Mouse (Mus musculus) midbrain, postnatal 0 days (tissue): ENCODE results near the gene Ift81. TPM values are rescaled to one million over a fixed set of nuclear protein-coding genes. Genes with fewer than 3 reads are reported as not detected.
A peak's percentile ranks its signal among the peaks of the same experiment; 100 is the strongest.

Experiments
- ATAC-seq: fragments of 200-750 bp; cut with Nextera tagmentation; 2 replicates; pipeline ENCODE4 v1.8.0; 2017; ENCODE audit warnings: moderate number of reproducible peaks, mild to moderate bottlenecking, moderate TSS enrichment, moderate library complexity; ENCODE audit not compliant: low FRiP score
- DNase-seq: peaks from one replicate; pipeline ENCODE4 v3.0.0-alpha.2; 2015; ENCODE audit warnings: low spot score
- H3K27ac ChIP-seq: fragments of 300-500 bp; sonication (generic); 2 replicates; pipeline ENCODE4 v1.5.1; 2014; ENCODE audit warnings: low read depth, mild to moderate bottlenecking, low read length, mixed read lengths
- H3K27me3 ChIP-seq: fragments of 300-500 bp; sonication (generic); 2 replicates; pipeline ENCODE4 v1.6.1; 2014; ENCODE audit warnings: low read length, control low read depth, mixed read lengths; ENCODE audit not compliant: insufficient read depth
- H3K36me3 ChIP-seq: fragments of 300-500 bp; sonication (generic); 2 replicates; pipeline ENCODE4 v1.6.1; 2014; ENCODE audit warnings: low read length, control low read depth, mixed read lengths; ENCODE audit not compliant: insufficient read depth
- H3K4me1 ChIP-seq: fragments of 300-500 bp; sonication (generic); 2 replicates; pipeline ENCODE4 v1.6.1; 2014; ENCODE audit warnings: mild to moderate bottlenecking, control low read depth, antibody characterized with exemption, low read length, mixed read lengths; ENCODE audit not compliant: insufficient read depth
- H3K4me2 ChIP-seq: fragments of 300-500 bp; sonication (generic); 2 replicates; pipeline ENCODE4 v1.6.1; 2014; ENCODE audit warnings: low read depth, mild to moderate bottlenecking, low read length, mixed read lengths; ENCODE audit not compliant: poor library complexity, severe bottlenecking
- H3K4me3 ChIP-seq: fragments of 300-500 bp; sonication (generic); 2 replicates; pipeline ENCODE4 v1.5.1; 2014; ENCODE audit warnings: low read depth, mild to moderate bottlenecking, low read length, moderate library complexity
- H3K9ac ChIP-seq: fragments of 300-500 bp; sonication (generic); replicated peaks from 2 replicates; pipeline ENCODE4 v1.6.1; 2014; ENCODE audit warnings: mild to moderate bottlenecking, low read length, moderate library complexity, mixed read lengths; ENCODE audit not compliant: poor library complexity, severe bottlenecking
- H3K9me3 ChIP-seq: fragments of 300-500 bp; sonication (generic); 2 replicates; pipeline ENCODE4 v1.6.1; 2016; ENCODE audit warnings: low read length, control low read depth
- CTCF ChIP-seq: IDR thresholded peaks from 2 replicates; pipeline ENCODE4 v1.5.1; 2016; ENCODE audit warnings: antibody characterized with exemption, mild to moderate bottlenecking
- WGBS: fragments of 180-500 bp; shearing (Covaris S2); extraction: QIAGEN DNeasy Blood & Tissue Kit; methylation state at CpG from one replicate; pipeline ENCODE4 v1.1.7; 2014; 5-methylcytosine and 5-hydroxymethylcytosine counted together
- polyA plus RNA-seq: library from polyadenylated mRNA; unstranded; fragments of >200 nt; fragmentation: Nextera tagmentation; extraction: Ambion mirVana; gene quantifications from 2 replicates; pipeline ENCODE4 v1.2.1, GENCODE M21; 2015
- total RNA-seq: library from RNA; depleted of rRNA; stranded (reverse); fragments of >200 nt; gene quantifications from 2 replicates; pipeline ENCODE4 v1.2.3, GENCODE M21; 2014

Ift81 gene
- total and polyA plus RNA-seq, 2 experiments from 2014 or later, result 35.1 to 71.9 TPM

DNA sequence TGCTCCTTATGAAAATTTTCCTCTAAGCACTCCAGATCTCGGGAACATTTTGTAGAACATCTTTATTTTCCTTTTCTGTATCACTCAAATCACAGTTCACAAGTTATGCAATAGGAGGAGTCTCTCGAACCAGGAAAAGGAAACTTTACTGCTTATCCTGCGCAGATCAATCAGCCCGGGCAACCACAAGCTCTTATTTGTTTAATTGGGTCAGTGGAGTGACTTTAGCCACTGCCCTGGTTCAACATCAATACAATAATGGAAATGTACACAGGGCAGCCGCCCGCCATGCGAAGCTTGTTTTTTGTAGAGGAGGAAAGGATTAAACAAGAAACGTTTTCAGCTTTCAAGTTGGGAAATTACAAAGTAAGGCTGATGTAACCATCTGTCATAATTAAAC lies 72.4 kb downstream of the Ift81 start:
- TF ChIP-seq CTCF, result no peak
- Histone ChIP-seq H3K4me3 (no peak overlapping the region), H3K27me3 (no peaks in the 10 kb centered on the region), H3K9me3 (no peaks in the 10 kb centered on the region), H3K36me3 (no peaks in the 10 kb centered on the region), H3K9ac (no peak overlapping the region), H3K27ac (no peak overlapping the region), H3K4me2 (no peak overlapping the region), H3K4me1 (no peaks in the 10 kb centered on the region)
- DNase-seq, result no peak
- ATAC-seq, result no peak
- WGBS, result 89% methylated on average over 8 of the region's 8 CpGs

DNA sequence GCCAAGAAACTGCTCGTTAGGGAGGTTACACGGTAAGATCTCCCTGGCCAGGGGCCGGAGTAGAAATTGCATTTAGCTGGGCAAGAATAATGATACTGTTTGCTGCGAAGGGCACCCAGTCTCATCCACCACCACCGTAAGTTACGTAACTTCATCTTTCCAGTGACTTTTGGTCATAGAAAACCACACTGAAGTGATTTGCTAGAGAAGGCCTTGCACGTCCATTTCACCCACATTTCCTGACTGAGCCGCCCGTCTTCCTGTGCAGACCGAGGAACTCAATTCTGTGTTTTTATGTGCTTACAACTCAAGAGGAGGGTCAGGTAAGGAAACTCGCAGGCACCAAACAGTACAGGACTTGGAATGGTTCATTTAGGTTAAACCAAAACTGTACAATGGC lies 76.2 kb downstream of the Ift81 start:
- H3K4me1 ChIP-seq, result no peaks in the 10 kb centered on the region
- no peak for ATAC-seq
- 94% methylated on average over 11 of the region's 11 CpGs for WGBS
- H3K36me3 ChIP-seq, result no peaks in the 10 kb centered on the region; the same call in 1 of the 2 replicates
- H3K27ac ChIP-seq, result no peak overlapping the region
- no peak overlapping the region for H3K9ac ChIP-seq
- no peak for TF ChIP-seq CTCF
- no peak overlapping the region for H3K4me3 ChIP-seq
- no peak overlapping the region for H3K4me2 ChIP-seq
- H3K27me3 ChIP-seq, result no peaks in the 10 kb centered on the region
- no peaks in the 10 kb centered on the region for H3K9me3 ChIP-seq
- DNase-seq, result no peak

DNA sequence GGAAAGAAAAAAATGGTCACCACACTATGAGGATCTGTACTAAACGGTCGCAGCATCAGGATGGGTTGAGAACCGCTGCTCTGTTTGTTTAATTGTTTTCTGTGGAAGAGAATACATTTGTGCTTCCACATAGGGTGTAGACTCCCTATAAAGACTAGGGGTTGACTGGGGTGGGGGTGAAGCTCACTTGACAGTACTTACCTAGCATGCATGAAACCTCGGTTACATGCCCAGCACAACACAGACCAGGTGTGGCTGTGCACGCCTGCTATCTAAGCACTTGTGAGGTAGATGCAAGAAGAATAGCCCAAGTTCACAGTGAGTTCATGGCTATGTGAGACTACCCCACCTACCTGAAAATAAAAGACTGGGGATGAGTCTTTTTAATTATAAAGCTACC lies 76.7 kb downstream of the Ift81 start:
- H3K4me1 ChIP-seq, result no peaks in the 10 kb centered on the region
- no peak overlapping the region for H3K4me2 ChIP-seq
- 98% methylated on average over 5 of the region's 5 CpGs for WGBS
- TF ChIP-seq CTCF, result no peak
- no peak for DNase-seq
- no peak overlapping the region for H3K9ac ChIP-seq
- no peaks in the 10 kb centered on the region for H3K9me3 ChIP-seq
- no peaks in the 10 kb centered on the region; the same call in 1 of the 2 replicates for H3K36me3 ChIP-seq
- no peak for ATAC-seq
- H3K4me3 ChIP-seq, result no peak overlapping the region
- no peak overlapping the region for H3K27ac ChIP-seq
- H3K27me3 ChIP-seq, result no peaks in the 10 kb centered on the region

DNA sequence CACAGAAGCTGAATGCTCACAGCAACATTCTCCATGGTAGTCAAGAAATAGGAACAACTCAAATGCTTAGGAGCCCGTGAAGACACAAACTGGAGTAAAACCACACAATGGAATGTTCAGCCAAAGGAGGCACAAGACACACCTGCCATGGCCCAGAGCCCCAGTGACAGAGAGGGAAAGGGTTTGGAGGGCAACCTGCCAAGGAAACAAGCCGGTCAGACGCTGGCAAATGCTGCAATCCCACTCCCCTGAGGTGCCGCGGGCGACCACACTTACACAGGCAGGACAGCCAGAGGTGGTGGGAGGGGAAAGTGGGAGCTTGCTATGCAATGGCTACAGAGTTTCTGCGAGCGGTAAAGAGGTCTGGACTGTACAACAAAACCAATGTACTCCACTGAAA lies 80.4 kb downstream of the Ift81 start:
- TF ChIP-seq CTCF, result no peak
- Histone ChIP-seq H3K36me3 (no peaks in the 10 kb centered on the region; the same call in 1 of the 2 replicates), H3K27ac (no peak overlapping the region), H3K4me2 (no peak overlapping the region), H3K4me3 (no peak overlapping the region), H3K9me3 (no peaks in the 10 kb centered on the region), H3K4me1 (no peaks in the 10 kb centered on the region), H3K9ac (no peak overlapping the region), H3K27me3 (no peaks in the 10 kb centered on the region)
- ATAC-seq (no peak), DNase-seq (no peak)
- 73% methylated on average over 8 of the region's 8 CpGs for WGBS

DNA sequence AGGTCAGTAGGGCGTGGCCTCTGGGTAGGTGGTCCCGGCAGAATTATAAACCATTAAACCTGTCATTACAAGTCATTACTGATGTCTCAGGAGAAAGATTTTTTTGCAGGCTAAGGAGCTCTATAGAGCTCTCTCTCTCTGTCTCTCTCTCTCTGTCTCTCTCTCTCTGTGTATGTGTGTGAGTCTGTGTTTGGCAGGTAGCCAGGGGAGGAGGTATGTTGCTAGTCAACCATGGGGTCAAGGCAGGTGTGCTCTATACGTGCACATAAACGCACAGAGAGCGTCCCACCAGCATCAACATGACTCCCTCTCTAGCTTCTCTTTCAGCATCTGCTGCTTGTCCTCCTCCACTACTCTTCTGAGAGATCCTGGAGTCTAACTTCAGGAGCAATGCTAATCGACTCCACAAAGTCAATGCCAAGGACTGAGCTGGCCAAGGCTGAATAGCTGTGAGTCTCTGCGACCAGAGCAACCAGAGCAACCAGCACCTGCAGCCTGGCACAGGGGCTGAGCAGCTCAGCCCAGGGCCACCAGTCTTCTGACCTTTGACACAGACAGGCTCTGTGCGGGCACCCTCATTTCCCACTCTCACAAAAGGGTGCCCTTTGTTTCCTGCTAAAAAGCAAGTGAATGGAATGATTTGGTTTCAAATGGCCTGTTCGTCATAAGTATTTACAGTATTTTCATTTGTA lies 84.3 kb downstream of the Ift81 start:
- no peaks in the 10 kb centered on the region; the same call in 1 of the 2 replicates for H3K36me3 ChIP-seq
- H3K9me3 ChIP-seq, result no peaks in the 10 kb centered on the region
- no peak for ATAC-seq
- H3K27me3 ChIP-seq, result no peaks in the 10 kb centered on the region
- no peaks in the 10 kb centered on the region for H3K4me1 ChIP-seq
- TF ChIP-seq CTCF, result no peak
- H3K9ac ChIP-seq, result no peak overlapping the region
- no peak for DNase-seq
- 0 out of 2 replicates have a peak overlapping the region, but pooled peaks have one; percentile 47 for H3K27ac ChIP-seq
- 81% methylated on average over 9 of the region's 9 CpGs for WGBS
- no peak overlapping the region for H3K4me2 ChIP-seq
- no peak overlapping the region for H3K4me3 ChIP-seq

DNA sequence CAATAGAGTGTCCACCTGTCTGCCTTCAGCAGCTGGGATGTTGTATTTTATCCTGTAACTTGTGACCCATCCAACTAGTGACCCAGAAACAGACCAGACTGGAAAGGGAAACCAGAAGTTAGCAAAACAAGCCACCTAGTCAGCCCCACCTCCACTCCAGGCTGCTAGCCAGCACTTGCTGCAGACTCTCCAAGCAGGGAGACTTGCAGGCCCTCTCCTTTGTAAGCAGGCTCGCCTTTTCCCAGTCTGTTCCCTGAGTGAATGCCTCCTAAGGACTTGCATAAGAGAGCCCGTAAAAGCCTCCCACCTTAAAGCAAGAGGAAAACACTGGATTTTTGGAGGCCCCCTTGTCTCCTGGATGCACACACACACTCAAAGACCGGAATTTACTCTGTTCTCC lies 85.0 kb downstream of the Ift81 start:
- no peaks in the 10 kb centered on the region for H3K4me1 ChIP-seq
- H3K4me2 ChIP-seq, result no peak overlapping the region
- no peaks in the 10 kb centered on the region for H3K27me3 ChIP-seq
- no peaks in the 10 kb centered on the region for H3K9me3 ChIP-seq
- no peak overlapping the region for H3K9ac ChIP-seq
- TF ChIP-seq CTCF, result no peak
- ATAC-seq (no peak), DNase-seq (peak; percentile 20)
- WGBS, result 62% methylated on average over 3 of the region's 3 CpGs
- H3K4me3 ChIP-seq, result no peak overlapping the region
- H3K27ac ChIP-seq, result peak overlapping the region; percentile 47; the same call in 1 of the 2 replicates
- H3K36me3 ChIP-seq, result no peaks in the 10 kb centered on the region; the same call in 1 of the 2 replicates
